Mouse (Mus musculus) lung, postnatal 4 days (tissue): ENCODE measurements around the gene Cnga4.
"Not testable (repeated sequence)": the region's sequence is repeated elsewhere in the genome, so short reads cannot be mapped to it uniquely, and the experiment has no call there.

Experiments
- DNase-seq, 2 experiments: peaks; one replicate each; pipeline ENCODE4 v3.0.0; 2021

Gene Cnga4

DNA sequence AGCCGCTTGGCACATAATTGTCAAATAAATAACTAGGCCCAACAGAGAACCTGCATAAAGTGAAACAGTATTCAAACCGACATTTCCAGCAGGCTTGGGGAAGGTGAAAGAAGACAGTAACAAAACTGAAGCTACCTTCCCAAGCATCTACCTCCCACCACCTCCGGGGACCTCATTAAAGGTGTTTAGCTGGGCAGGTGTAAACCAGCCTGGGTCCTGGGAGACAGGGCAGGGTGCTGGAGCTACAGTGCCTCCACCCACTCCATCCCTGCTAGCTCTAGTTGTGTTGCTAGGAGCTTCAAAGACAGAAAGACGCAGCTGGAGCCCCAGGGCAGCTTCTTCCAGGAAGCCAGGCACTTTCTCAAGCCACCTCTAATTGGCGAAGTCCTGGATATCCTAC lies at the start of gene Cnga4:
TSS of gene Cnga4 (plus strand) at position 301 of the 400 bp plus-strand sequence.
- DNase-seq: no peak

GRCm38 (mm10) chr7:105356064-105356463 lies 48.3 kb upstream of the Cnga4 start:
- not testable (repeated sequence) for DNase-seq

DNA sequence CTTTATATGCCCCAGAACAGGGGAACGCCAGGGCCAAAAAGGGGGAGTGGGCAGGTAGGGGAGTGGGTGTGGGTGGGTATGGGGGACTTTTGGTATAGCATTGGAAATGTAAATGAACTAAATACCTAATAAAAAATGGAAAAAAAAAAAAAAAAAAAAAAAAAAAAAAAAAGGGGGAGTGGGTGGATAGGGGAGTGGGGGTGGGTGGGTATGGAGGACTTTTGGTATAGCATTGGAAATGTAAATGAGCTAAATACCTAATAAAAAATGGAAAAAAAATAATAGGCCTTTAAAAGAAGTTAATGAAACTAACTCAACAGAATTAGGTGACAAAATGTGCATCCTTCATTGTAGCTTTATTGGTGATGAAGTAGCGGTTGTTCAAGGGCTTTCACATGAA lies 47.9 kb upstream of the Cnga4 start:
- not testable (repeated sequence) for DNase-seq

GRCm38 (mm10) chr7:105361713-105362112 lies 42.7 kb upstream of the Cnga4 start:
- no peak for DNase-seq

- DNase-seq: no peak
These were observed 37.1 kb upstream of the Cnga4 start for GRCm38 (mm10) chr7:105367268-105367667.

DNA sequence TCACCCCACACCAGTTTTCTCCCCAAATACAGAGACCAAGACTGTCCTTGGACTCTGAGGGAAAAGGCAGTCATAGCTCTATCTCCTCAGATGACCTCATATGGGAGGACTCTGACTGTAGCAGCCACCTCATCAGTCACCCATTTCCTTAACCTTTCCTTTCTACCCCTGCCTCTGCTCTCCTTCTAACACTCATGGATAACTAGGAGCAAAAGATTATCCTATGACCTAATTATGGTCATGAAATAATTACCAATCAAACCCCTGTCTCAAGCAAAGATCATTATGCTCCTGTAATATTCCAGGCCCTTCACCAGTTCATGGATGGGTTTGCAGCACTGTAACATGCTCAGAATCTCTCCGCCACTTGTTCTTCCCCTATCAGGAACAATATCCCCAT lies 36.4 kb upstream of the Cnga4 start, which contains the start of gene Olfr692:
TSS of gene Olfr692 (plus strand) at position 301 of the 400 bp plus-strand sequence.
- DNase-seq: no peak

GRCm38 (mm10) chr7:105368521-105368920 lies 35.8 kb upstream of the Cnga4 start:
- DNase-seq: no peak

GRCm38 (mm10) chr7:105372912-105373311 lies 31.5 kb upstream of the Cnga4 start:
- no peak for DNase-seq

- peak in 1 of 2 experiments; percentile 29 for DNase-seq
These were observed 30.9 kb upstream of the Cnga4 start for GRCm38 (mm10) chr7:105373509-105373908.

GRCm38 (mm10) chr7:105373976-105374375 lies 30.4 kb upstream of the Cnga4 start:
- DNase-seq: no peak

DNA sequence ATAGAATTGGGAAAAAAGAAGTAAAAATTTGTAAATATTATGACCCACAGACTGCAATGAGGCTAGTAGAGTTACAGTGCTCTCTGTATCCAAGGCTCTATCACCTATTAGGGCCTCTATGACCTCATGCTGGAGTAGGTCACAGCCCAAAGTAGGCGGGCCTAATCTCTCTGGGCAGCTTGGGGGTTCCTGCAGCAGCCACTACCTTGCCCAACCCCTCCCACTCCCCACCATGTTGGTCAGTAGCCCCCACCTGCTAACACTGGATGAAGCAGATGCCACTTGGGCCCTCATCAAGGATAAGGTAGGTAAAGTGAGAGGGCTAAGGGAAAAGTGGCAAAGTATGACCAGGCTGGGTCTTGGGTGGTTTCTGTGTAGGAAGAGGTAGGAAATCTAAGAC lies 29.5 kb upstream of the Cnga4 start, which contains the start of gene Gm5901:
TSS of gene Gm5901 (plus strand) at position 173 of the 400 bp plus-strand sequence.
- DNase-seq: no peak

- DNase-seq: no peak
These were observed 24.0 kb upstream of the Cnga4 start for GRCm38 (mm10) chr7:105380329-105380728.

GRCm38 (mm10) chr7:105387696-105388095 lies 16.7 kb upstream of the Cnga4 start:
- DNase-seq: no peak

DNA sequence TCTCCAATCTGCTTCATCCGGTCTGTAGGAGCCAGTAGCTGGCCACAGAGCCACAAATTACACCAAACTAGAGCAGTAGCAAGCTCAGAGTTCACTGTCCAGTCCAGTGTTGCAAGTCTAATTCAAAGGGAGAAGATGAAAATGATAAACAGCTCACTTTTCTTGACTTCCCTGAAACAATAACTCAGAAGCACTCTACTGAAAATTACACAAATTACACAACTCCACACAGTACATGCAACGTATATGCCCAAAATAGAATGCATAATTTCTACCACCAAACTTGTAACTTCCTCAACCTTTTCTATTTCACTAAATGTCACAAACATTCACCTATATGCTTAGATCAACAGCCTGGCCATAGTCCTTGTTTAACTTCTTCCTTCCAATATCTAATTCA lies 14.1 kb upstream of the Cnga4 start:
- DNase-seq: no peak

- no peak for DNase-seq
These were observed 9.8 kb upstream of the Cnga4 start for GRCm38 (mm10) chr7:105394606-105395005.

DNA sequence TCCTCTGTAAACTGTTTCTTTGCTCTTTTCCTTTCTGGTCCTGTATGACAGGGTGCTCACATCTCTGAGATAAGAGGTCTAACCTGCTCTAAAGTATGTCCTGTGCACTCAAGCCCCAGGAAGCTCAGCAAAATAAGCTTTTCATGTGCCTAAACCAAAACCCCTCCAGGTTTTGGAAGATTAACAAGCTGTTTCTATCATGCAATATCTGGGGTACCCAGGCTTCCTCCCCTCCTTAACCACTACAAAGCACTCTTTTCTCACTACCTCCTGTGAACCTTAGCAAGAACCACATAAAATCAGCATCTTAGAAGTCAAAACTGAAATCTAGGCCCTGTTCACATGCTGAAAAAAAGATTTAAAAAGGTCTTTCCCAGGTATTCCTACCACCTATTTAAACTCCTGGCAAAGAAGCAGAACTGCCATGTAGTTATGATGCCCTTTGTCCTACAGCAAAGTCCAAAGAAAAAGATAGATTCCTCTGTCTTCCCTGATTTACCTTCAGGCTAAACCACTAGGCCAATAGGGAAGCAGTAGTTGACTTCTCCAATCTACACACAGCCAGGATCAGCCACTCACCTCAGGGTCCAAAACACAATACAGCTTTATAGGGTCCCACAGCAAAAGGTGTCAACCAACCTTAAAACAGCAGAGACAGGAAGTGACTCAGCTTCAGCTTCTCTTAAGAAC lies 9.1 kb upstream of the Cnga4 start:
- no peak for DNase-seq

- DNase-seq: no peak
These were observed 8.2 kb upstream of the Cnga4 start for GRCm38 (mm10) chr7:105396126-105396525.

- no peak for DNase-seq
These were observed 5.1 kb upstream of the Cnga4 start for GRCm38 (mm10) chr7:105399058-105399934.

DNA sequence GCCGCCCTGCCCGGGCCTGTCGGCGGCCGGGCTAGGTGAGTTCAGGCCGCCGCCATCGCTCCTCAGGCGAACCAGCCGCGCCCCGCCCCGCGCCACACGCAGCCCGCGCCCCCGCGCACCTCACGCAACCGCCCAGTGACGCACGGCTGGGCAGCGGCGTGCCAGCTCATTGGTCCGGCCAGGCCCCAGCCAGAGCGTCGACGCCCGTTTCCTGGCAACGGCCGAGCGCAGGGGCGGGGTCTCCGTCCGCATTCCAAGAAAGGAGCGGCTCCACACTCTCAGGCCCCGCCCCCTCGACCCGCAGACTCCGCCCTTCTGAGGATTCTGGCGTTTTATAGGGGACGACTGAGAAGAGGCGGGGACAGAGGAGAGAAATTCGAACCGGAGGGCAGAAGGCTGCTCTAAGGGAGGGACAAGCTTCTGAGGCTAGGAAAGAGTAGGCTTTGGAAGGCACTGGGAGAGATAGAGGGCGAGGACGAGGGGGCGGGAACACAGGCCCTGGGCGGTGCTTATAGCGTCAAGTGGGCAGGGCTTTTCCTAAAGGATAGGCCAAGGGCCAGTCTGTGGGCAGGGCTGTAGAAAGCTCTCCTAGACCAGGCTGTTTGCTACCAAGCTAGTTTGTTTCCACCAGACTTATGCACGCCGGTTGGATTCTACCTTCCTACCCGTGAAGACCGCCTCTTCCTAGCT lies 4.3 kb upstream of the Cnga4 start, which contains the start of gene Fam160a2:
TSS of gene Fam160a2 (minus strand) at position 120 of the 690 bp plus-strand sequence.
- peak; percentile 100 for DNase-seq

DNA sequence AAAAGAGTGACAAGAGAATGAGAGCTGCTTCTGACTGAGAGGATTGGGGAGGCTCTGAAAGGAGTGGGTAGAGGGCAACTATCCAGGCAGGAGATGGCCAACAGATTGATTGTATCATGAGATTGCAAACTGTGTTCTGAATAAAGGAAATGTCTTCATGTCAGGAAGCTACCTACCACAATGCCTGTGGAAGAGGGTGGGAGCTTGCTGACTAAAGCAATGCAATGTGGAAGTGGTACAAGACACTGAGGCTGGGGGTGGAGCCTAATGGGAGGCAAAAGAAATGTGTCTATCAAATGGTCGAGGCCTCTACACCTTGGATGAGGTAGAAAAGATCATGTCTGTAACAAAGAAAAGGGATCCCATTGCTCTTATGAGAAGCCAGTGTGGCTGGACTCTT lies 2.0 kb downstream of the Cnga4 start:
- no peak for DNase-seq

DNA sequence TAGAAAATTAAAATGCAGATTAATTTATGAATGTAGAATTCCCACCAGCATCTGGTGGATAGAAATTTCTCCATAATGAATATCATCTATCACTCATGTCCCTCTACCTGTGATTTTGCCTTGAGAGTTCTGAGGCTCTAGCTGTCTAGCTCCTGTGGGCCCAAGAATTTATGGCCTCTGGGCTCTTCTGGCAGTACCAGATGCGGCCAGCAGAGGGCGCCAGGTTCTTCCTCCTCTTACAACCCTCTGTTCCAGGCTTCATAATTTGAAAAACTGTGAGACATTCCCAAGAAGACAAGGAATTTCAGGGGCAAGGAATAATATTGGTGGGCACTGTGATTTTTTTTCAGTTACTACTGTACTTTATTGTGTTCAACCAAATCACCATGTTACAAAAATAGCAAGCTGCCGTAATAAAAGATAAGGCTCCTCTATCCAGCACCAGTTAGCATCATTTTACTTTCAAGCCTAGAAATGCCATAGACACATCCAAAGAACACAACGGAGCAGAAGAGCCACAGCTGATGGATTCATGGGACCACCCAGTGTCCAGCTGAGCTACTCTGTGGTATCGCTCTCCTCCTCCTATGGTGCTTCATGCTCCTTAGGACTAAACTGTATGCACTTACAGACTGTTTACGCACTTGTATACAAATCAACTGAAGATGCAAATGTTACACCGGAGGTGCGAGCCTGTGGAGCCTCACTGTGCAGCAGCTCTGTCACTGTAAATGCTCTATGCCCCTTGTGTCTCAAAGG lies 7.7 kb downstream of the Cnga4 start:
- DNase-seq: peak; percentile 70 to 81

- DNase-seq: no peak
These were observed 10.0 kb downstream of the Cnga4 start for GRCm38 (mm10) chr7:105414385-105414784.
